Mouse (Mus musculus): ENCODE measurements at regions not wholly inside any gene's neighbourhood (a gene's known extent, or its start where the extent isn't known, plus 50 kb on each side); places are given as distances from the start of the nearest gene placed in this dataset.
"Not testable (repeated sequence)": the region's sequence is repeated elsewhere in the genome, so short reads cannot be mapped to it uniquely, and the experiment has no call there.

DNA sequence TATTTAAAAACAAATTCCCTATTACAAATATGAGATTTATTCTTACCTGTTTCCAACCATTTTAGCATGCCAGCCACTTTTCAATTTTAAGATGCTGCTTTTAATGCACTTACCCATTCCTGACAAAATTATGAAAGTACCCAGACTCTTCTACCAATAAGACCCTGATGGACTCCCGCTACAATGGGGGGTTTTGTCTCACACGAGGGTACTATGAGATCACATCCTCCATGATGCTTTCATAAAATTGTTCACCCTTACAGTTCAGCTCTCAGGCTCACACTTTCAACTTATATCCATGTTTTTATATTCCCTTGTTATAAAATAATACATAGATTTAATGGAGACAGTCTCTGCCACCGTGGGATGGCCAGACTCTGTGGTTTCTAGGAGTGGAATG is 68.1 kb upstream of the Adamts18 start:
- DNase-seq, result no peak

DNA sequence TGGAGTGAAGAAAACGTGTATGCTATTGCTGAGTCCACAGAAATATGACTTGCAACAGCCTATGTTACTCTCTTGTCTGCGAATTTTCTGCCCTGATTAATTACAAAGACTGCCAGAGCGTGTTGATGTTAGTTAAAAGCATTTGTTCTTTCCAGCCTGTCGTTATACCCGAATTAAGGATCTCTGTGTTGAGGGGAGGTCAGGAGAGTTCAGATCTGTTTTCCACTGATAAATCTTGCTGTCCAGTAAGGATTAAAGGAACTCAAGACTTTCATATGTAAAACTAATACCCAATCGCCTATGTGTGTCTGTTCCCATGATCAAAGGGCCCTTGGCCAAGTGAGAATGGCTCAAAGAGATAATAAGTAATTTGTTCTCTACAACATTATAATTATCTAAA is 68.7 kb upstream of the Adamts18 start:
- no peak for DNase-seq

DNA sequence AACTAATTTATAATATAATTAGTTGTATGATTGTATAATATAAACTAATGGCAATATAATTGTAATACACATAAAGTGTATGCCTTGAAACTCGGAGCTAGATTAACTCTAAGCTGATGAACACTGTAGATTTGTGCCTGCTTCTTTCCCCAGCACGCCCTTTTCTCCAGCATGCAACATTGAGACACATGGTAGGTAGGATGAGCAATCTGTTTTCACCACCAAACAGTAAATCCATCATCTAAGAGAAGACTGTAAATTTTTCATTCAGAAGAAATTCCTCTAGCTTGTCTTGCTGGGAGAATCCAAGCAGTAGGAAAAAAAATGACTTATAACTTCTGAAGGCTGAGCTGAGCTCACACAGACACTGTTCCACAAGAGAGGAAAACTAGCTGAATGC is 71.8 kb upstream of the Adamts18 start:
- DNase-seq, result no peak

DNA sequence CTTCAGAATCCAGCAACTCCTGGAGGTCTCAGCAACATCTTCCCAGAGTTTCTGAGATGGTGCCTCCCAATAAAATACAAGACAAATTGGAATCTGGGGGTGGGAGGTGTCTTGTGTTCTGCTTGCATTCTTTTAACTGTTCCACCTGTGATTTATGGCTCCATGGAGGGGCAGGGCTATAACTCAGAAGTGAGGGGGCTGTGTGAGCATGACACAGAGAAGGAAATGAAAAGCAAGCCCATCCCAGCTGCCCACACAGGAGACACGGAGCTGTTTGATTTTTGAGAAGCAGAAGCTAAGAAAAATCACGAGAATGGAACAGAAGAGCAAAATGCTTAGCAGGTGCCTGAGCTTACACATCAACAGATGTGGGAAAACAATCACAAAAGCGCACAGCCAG is 74.8 kb upstream of the Adamts18 start:
- no peak for DNase-seq

DNA sequence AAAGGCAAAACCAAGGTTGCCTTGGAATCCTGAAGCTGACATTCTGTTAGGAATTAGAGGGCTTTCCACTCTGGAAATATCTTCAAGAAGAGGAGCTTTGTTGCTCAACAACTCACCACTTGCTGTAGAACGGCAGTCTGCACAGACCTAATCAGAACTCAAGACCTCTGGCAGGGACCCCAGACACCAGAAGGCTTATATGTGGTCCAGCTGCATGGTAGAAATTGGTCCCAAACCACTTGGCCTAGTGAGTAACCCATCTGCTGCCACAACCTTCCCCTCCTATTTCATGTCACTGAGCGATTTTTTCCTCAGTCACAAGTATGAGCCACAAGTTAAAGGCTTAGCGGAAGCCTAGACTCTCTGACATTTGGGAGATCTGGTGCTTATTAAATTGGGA is 105.2 kb upstream of the Adamts18 start:
- no peak for DNase-seq

DNA sequence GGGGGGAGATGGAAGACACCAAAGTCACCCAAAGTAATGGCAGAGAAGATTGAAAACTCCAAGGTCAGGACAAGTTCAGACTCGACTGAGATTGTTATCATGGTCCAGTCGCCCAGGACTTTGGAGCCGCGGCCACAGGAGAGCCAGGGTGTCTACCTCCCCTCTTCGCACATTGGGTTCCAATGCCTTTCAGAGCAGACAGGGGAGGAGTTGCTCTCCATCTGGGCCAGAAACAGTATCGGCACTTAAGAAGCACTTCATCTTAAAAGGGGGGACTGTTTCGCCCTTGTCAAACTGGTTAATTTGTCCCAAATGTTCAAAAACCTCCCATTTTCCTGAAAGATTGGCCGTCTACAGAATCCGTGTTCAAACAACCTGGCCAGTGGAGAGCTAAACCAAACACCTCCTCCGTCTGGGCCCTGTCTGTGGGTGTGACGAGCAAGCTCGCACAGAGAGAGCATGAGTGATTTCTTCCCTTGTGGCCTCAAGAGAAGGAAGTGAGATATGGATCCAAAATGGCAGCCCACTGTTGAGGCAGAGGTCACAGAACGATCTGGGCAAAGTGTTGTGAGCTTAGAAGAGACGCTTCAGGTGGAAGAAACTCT is 108.0 kb upstream of the Adamts18 start:
- DNase-seq, result no peak

DNA sequence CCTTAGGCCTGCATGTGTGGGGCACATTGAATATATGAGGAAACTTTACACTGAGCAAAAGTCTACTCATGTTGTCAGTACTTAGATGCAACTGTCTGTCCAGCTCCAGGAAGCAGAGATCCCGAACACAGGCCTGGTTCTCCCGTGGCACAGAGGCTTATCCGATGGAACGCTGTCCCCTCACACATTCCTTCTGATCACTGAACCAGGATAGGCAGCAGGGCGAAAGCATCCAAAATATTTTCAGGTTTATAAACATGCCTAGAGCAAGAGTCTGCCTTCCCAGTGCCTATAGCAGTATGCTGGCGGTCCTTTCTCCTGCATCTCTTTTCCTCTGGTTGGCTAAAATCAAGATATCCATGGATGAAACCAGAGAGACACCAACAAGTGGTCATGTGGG is 109.3 kb upstream of the Adamts18 start:
- no peak for DNase-seq

DNA sequence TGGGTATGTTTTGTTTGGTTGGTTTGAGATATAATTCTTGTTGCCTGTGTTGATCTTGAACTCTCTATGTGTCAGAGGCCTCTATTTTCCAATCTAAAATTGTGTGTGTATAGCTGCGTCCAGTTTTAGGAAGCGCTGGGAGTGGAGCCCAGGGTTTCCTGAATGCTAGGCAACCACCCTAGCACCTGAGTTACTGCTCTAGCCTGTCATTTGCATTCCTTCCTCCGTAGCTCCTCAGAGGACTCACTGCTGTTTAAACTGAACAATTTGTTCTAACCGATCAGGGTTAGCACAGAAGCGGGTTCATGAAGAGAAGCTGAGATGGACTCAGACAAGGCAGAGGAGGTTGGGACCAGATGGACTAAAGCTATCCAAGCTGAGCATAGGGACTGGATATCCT is 127.3 kb upstream of the Adamts18 start:
- DNase-seq, result no peak

DNA sequence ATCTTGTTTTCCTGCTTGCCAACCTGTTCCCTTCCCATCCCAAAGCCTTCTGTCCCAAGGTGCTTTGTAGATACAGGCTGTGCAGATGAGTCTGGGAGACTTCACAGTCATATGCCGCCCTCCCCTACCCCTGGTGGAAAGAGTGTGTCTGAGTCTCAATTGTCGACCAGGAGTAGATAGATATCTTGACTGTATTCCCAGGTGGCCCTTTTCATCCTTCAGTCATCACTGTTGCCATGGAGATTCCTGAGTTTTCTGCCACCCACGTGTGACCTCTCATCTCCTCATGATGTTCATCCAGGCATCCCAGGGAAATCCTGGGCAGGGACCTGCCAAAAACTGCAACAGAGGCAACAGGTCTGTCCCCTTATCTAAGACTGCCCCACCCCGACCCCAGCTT is 128.1 kb upstream of the Adamts18 start:
- DNase-seq, result no peak

DNA sequence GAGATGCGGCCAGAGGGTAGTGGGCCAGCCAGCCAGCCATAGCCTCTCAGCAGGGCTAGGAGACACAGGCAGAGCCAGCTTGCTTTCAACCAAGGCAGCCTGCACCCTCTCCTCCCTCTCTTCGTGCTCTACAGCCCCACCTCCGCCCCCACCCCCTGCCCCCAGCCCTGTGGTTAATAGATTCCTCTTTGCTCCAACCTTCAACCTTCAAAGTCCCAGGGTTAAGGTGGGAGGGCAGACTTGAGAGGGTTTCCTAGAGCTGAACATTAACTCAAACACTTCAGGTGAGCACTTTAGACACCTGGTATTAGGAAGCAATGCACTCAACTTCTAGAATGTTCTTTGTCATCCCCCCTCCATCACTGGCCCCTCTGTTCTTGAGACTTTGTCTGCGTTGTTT is 128.5 kb upstream of the Adamts18 start:
- DNase-seq, result no peak

DNA sequence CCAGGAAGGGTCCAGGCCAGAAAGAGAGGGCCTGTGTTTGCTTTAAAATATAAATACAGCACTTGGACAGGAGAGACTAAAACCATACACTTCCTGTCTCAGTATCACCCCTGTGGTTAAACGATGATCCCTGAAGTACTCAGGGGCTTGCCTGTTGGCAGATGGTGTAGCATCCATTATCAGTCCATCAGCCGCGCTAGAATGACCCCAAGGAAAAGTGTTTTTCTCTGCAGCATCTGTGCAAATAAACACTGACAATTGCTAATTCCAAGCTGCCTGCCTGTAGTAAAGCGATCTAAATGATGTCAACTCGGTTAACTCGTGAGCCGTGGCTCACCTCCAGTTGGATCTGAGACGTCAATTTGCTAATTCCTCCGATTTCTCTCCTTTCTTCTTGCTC is 130.4 kb upstream of the Adamts18 start:
- no peak for DNase-seq

DNA sequence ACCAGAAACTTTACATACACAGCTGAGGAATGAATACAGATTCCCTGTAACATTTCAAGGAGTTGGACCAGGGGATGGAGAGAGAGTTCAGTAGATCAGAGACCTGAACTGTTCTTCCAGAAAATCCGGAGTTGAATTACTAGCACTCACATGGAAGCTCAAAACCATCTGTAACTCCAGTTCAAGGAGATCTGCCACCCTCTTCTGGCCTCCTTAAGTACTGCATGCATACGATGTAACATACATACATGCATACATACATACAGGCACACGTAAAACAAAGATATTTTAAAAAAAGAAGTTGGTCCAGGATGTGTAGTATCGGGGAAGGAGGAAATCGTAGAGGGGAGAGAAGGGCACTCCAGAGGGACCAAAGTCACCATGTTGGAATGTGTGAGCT is 131.3 kb upstream of the Adamts18 start:
- no peak for DNase-seq

DNA sequence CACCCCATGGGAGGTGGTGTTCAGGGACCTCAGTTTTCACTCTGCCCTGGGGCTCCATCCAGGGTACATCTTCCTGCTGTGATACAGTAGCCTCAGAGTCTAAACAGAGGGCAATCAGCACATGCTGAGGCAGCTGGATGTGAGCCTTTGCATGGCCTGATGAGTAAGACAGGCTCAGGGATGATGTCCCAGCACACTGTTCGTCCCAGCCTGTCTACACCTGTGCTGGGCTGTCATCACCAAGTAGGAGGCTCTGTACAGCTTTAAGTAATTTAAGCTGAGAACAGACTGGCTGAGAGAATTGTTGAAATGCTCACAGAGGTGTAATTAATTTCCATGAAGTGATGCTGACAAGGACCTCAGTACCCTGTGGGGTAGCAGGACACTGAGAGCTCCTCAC is 132.8 kb upstream of the Adamts18 start:
- DNase-seq, result no peak

DNA sequence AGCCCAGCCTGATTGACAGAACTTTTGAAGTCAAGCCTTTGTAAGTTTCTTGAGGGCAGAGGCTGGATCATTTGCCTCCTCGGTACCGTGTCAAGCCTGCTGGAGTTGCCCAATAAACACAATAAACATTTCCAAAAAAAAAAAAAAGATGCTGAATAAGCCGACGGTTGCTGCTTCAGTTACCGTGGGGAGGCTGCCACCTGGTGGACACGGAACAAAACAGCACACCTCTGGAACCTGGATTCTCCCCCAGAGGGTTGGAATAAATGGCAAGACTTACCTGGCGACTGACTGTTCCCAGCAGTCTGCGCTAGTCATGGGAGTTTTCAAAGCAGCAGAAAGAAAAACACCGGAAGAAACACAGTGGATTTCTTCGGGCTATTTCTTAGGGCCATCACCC is 136.3 kb upstream of the Adamts18 start:
- DNase-seq, result peak; percentile 45

DNA sequence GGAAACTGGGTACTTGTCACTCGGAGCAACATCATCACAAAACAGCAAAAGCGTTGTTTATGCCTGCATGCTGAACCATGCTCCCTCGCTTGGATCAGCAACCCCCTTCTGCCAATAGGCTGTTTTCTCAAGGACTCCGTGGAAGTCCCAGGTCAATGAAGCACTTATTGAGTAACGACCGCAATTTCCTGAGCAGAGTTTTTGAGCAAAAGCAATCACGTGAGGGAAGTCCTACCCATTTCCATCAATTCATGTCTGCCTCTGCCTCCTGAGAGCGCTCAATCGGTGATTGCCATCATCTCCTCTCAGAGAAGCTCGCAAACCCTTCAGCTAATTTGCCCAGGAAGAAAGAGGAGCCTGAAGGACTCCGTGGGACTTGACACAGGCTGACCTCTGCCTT is 136.9 kb upstream of the Adamts18 start:
- DNase-seq, result no peak

DNA sequence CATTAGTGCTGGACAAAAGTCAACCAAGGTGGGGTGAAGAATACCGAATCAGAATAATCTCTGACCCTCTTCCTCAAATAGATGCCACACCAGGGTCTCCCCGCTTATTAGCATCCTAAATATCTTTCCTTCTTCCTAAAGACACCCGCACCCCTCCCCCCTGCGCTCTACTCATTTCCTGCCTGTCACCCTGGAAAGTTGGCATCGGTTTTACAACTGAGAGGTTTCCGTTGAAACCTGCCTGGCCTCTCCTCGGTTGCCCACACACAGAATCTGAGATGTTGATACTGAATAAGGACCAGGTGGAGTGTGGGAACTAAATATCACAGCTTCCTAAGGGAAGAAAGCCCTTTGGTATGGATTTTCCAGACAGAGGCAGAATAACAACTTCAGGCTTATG is 137.4 kb upstream of the Adamts18 start:
- no peak for DNase-seq

DNA sequence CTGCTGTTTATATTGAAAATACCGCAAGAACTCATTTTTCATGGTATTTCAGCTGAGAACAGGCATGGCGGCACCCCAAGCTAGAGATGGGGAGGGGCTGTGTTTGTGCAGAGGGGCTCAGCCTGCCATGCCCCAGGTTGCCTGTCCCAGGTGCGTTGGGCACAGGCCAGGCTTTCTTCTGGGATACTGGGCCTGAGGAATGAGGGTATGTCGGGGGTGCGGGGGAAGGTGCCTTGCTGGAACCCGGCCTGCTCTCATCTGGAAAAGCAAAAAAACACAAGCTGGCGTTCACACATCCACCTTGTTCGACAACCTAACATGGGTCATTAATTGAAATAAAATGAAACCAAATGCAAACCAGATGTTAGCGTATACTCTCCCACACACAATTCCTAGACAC is 142.2 kb upstream of the Adamts18 start:
- DNase-seq, result no peak

DNA sequence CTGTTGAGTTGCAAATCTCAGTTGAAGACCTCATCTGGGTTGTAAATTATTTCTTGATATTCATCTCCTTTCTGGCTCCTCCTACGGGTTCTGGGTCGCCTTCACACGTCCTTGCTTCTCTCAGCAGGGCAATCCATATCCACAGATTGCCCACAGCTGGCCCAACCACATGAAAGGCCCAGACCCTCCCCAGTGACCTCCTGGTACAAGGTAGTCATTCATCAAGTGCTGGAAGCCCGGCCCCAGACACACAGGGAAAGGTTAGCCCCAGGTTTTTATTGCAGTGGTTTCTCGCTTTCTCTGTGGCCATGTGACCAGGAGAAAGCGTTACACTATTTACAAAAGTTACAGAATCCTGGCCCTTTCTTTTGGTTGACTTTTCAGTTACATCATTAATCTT is 134.5 kb upstream of the Nudt7 start:
- DNase-seq, result no peak

DNA sequence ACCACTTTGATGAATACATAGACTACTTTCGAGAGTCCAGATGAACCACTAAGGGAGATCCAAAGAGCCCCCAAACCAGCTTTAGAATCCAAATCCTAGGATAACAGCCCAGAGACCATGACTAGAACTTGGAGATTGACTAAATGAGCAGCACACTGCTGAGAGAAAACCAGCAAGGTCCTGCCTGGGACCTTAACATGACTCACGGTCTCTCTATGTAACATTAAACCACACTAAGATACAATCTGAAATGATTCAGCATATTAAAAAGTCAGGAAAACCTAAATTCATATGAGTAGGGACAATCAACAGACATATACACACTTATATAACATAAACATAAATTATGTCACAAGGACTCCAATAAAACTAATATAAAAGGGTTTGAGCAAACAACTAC is 131.7 kb upstream of the Nudt7 start:
- DNase-seq, result no peak

DNA sequence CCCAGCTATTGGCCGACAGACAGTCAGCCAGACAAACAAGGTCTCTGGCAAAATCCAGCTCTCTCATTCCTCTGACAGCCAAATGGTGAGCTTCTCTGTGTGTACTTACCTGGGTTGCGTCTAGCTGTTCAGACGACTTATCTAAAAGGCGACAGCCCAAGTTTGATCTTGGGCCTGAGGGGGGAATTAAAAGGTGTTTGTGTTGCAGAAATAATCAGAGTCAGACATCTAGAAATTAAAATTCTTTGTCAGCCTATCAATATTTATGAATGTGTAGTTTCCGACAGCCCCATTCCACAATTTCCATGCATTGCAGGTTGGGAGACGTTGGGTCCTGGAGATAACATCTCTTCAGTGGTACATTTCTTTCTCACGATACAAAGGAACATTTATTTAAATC is 128.9 kb upstream of the Nudt7 start:
- DNase-seq, result no peak

DNA sequence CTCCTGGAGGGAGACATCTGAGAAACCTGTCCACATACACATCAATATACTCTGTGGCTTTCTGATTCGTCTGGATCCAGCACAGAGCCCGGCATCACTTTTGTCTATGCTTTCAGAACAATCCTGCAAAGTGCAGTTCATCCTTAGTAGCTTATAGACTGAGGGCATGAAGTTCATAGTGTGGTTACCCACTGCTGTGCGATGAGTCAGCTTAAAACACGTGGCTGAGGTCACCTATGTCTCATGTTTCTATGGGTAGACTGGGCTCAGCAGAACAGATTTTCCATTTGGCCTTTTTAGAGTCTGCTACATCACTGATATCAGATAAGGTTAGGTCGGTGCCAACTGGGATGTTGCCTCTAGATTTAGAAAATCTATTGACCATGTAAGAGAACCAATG is 126.8 kb upstream of the Nudt7 start:
- no peak for DNase-seq

DNA sequence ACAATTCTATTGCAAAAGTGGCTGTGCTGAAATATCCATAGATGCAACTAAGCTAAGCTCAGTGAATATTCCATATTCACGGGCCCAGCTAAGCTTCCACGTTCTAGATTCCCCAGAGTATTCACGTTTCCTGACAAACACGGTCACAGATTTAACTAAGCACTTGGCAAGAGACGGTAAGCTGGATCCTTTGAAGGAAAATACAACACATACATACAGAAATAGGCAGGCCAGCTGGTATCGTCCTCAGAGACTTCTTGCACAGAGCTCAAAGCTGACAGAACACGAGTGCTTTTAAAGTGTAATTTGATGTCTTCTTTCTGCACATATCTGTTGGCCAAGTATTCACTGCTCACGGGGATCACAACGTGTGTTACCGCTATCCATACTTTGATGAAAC is 126.3 kb upstream of the Nudt7 start:
- peak; percentile 26 for DNase-seq

DNA sequence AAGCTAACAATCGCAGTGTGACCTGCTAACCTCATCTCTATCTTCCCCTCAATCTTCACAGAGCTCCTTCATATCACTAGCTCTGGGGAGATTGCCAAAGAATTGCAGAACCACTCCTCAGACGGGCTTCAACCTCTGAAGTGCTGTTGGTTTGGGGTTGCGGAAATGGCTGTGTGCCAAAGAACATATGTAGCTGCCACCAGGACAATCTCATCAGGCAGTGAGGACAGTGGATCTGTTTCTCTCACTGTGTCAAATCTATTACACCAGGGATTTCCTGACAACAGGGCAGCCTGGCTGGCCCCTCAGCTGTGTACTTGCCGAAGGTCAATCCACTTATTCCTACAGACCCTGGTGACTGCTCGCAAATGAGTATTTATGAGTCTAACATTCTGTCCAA is 115.0 kb upstream of the Nudt7 start:
- no peak for DNase-seq

DNA sequence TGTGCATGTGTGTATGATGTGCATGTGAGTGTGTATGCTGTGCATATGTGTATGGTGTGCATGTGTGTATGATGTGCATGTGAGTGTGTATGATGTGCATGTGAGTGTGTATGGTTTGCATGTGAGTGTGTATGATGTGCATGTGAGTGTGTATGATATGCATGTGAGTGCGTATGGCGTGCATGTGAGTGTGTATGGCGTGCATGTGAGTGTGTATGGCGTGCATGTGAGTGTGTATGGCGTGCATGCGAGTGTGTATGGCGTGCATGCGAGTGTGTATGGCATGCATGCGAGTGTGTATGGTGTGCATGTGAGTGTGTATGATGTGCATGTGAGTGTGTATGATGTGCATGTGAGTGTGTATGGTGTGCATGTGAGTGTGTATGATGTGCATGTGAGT is 103.2 kb upstream of the Nudt7 start:
- DNase-seq, result not testable (repeated sequence)

DNA sequence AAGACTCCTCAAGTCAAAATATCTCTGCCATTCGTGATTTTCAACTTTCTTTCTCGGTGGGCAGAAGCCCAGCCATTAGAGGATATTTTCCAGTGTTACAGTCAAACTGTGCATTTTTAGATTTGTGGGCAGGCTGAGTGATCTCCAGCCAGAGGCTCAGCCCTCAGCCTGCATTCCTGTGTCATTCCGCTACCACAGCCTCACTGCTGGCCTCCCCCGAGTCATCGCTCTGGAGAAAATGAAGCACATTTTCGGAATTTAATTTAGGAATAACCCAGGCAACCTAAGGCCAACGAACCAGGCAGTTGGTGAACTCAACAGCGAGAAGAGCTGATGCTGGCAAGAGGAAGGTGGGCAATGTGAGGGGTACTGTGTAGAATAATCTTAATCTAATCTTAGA is 80.9 kb upstream of the Nudt7 start:
- no peak for DNase-seq

DNA sequence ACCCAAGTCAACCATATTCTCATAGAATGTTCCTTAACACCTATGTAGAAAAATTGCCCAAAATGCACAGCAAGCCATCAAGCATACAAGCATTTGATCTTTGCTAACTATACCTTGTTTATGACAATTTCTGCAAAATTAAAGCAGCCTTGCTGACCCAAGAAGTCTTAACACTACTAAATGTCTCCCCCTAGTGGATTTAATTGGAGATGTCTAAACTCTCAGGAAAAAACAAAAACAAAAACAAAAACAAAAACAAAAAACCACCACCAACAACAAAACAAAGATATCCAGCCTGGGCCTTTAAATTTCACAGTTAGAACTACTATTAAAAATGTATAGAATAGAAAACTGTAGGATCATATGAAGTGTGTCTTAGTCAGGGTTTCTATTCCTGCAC is 69.8 kb upstream of the Nudt7 start:
- no peak for DNase-seq

Measured in right cerebral cortex, postnatal 25 days (tissue).